Mouse (Mus musculus): ENCODE results near the gene Plcb1. TPM values are rescaled to one million over a fixed set of nuclear protein-coding genes. Genes with fewer than 3 reads are reported as not detected.

The Plcb1 gene
- polyA plus RNA-seq, 1 experiment, result 2.8 TPM

- no peak for DNase-seq (ENCODE audit: low spot score)
Measured at GRCm38 (mm10) chr2:135507111-135507510, 721.2 kb downstream of the Plcb1 start.

GRCm38 (mm10) chr2:135518956-135519355, 733.1 kb downstream of the Plcb1 start:
- DNase-seq (ENCODE audit: low spot score), result no peak

Other genes with a start within 250 kb of the Plcb1 start
- gene Hao1, start 231.7 kb upstream of the Plcb1 start, polyA plus RNA-seq (2012; rRNA removed), result not detected in 2 replicates
- gene Tmx4, start 141.9 kb upstream of the Plcb1 start, polyA plus RNA-seq (2012; rRNA removed), result 8.7 and 12.0 TPM in 2 replicates